Mouse (Mus musculus): ENCODE measurements at regions not wholly inside any gene's neighbourhood (a gene's known extent, or its start where the extent isn't known, plus 50 kb on each side); places are given as distances from the start of the nearest gene placed in this dataset.

DNA sequence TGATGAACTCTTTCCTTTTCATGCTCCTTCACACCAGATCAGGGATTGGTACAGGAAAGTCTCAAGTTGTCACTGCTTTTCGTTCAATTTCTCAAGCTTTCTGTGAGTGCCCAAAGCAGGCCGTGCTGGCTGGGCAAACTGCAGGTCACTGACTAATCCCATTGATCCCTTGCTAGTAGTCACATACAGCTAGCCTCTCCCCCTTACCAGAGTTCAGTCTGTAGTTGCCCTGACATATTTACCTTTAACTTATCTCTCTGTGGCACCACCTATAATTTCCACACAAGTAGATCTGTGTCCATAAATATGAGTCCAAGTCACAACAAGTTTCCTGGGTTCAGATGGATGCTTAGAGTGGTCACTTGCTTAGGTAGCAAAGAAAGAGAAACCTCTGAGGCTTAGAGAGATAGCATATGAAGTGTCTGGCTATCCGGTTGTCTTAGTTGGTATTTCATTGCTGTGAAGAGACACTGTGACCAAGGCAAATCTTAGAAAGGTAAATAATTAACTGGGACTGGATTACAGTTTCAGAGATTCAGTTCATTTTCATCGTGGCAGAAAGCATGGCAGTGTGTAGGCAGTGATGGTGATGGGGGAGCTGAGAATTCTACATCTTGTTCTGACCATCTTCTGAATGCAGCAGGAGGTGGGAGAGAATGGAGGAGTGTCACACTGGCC, 362.8 kb upstream of the Pcsk5 start:
- DNase-seq (ENCODE audit: low spot score in 2 of 2) = no peak

DNA sequence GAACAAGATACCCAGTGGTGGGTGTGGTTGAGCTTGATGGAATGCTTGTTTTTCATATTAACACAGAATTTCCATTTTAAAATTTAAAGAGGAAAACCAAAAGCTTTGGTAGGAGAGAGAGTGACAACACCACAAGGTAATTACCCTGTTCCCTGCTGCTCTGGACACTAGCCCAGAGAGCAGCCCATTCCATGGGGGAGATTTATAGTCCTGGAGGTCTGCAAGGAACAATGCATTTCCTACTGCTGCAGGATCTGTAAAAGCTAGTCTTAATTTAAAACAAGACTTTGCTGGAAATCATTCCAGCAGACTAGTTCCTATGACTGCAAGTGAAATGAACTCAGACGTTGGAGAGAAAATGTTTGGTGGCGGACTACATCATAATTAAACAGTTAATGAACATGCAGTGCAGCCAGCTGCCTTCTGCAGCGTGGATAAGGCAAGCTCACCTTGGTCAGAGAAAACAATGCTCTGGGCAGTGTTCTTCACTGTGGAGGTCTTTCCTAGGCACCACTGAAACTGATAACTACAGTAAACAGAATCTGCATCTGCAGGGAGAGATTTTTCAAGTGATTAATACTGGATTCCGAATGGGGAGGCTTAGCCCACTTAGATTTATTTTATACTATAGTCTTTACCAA, 351.8 kb upstream of the Pcsk5 start:
- DNase-seq (ENCODE audit: low spot score in 2 of 2) = no peak

DNA sequence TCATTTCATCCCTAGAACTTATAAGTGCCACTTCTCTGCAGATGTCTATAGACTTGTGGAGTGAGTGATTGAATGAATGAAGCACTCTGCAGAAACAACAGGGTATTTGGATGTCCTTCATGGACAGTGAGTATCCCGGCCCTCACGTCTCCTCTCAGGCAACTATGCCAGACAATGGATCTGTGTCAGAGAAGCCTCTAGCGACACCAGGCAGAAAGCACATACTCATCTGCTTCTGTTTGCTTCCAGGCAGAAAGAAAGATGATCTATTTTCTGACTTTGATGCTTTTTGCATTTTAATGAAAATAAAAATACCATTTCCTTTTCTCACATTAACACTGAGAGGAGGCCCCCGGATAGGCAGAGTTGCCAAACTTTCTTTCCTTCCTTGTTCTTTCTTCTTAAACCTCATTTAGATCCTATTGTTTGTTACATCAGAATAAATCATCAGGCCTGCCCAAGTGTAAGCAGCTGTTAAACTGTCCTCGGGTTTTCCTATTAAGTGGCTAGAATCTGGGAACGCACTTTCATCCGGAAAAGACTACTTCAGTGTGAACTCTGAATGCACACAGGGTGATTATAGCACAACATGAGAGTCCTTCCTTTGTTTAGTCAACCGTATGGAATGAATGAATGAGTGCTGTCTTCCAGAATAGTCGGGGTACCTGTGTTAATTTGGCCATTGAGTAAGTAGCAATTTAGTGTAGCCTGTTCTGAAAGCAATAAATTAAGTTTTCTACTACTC, 350.9 kb upstream of the Pcsk5 start:
- DNase-seq (ENCODE audit: low spot score in 2 of 2) = peak; percentile 11

DNA sequence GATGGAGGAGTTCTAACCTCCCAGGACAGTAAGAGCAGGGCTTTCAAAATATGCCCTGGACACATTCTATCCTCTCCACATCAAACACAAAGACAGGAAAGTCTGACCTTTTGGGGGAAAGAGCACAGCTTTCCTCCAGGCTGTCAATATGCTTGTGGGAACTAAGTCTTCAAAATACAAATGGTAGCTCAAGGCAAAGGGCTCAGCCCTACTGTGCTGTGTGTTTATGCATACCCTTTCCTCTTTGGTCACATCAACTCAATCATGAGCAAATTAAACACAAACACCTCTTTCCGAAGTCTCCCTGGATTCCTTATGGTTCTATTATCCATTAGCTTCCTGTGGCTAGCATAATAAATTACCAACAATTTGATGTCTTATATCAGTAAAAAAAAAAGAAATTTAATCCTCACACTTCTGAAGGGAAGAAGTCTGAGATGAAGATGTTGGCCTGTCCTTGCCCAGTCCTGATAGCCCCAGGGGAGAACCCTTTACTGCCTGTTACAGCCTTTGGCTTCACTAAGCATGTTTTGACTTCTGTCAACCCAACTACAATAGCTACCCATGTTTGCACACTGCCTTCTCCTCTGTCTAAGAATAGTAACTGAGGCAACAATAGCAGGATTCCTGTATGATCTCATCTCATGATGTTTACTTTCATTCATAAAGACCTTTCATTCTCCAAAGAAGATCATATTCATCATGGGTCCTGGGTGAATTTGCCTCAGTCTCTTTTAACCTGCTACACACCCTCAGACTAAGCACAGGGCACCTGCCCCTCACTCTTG, 348.5 kb upstream of the Pcsk5 start:
- no peak for DNase-seq (ENCODE audit: low spot score in 2 of 2)

DNA sequence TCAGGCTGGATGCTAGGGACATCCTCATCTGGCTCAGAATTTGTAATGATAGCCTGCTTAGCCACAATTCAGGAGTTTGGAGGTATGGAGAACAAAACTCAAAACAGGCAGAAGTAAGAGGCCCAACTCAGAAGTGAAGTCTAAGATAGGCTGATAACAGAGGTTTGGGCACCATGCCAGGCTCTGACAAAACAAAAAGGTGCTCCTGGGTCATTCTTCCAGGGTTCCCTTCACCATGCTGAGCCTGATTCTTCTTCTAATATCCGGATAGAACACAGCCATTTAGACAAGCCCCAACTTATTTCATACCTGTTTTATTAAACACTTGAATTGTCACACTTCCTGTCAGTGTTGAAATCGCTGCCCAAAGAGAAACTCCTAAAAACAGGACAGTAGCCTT, 347.8 kb upstream of the Pcsk5 start:
- no peak for DNase-seq (ENCODE audit: low spot score in 2 of 2)

DNA sequence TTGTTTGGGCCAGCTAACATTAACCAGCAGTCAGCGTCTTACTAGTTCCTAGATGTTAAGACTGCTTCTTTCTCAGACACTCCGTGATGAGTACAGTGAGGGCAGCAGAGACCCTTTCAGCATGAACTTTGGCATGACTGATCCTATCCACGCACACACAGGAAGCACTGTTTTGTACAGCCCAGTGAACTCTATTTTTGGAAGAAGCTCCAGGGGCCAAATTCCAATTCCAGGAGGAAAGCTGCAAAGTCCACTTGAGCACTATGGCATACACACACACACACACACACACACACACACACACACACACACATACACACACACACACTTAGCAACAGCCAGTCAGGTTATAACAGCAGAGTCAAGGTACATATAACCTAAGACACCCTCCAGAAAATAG, 338.8 kb upstream of the Pcsk5 start:
- DNase-seq (ENCODE audit: low spot score in 2 of 2) = no peak

DNA sequence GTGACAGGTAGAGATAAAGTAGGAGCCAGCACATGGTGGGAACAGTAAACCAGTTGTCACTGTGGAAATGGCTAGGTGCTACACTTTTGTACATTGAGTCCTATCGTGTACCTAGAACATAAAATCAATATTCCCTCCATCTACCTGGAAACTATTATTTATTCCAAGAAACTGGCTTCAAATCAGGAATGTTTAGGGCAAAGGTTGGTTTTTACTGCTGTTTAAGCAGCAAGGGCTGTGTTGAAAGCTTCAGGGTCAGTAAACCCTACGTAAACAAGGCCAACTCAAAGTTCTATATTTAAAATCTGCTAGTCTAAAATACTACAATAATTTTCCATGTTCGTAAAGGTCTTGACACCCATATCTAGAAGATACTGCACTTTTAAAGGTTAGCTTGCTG, 309.1 kb upstream of the Pcsk5 start:
- DNase-seq (ENCODE audit: low spot score in 2 of 2) = no peak

DNA sequence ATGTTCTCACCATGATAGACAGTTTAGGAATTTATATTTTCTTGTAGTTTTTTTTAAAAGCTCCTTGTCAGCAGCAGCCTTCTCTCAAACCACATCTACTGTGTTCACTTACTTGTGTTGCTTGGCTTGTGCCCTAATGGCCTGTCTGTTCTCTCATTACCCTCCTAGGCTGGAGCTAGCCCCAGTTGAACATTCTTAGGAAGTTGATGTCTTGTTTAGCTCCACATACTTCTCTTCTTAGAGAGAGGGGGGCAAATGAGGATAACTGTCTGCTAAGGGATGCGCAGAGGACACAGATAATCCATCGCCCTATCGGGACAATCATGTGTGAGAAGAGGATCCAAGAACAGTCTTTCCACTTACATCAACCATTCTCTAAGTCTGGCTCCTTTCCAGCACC, 293.5 kb upstream of the Pcsk5 start:
- no peak for DNase-seq (ENCODE audit: low spot score in 2 of 2)

DNA sequence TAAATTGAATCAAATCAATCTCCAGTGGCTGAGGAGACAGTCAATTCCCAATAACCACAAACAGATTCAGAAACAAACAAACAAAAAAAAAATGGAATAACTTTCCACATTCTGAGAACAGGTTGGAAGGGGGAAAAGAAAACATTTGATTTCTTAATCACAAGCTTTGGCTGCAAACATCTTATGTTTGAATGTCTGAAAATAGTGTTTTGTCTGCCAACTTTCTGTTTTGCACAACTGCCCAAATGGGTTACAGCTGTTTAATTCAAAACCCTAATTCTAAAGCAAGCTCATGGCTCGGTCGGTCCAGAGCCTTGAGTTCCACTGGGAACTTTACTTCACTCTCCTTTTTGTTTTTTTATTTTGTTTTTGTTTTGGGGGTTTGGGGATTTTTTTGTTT, 291.4 kb upstream of the Pcsk5 start:
- DNase-seq (ENCODE audit: low spot score in 2 of 2) = no peak

DNA sequence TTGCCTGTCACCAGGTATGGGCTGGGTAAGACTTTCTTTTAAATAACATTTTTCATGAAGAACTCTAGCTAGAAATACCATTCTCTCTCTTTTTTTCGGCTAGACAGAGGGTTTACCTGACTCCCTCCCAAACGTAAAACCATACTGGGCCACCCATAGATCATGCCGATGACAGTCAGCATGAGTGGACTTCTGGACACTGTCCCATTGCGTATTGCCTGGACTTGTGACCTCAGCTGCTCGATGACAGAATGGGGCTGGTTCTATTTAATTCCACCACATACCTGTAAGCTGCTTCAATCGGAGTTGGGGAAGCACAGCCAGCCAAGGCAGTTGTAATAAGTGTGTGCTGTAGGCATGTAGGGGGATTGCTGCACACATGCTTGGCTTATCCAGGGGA, 268.8 kb upstream of the Pcsk5 start:
- no peak for DNase-seq (ENCODE audit: low spot score in 2 of 2)

DNA sequence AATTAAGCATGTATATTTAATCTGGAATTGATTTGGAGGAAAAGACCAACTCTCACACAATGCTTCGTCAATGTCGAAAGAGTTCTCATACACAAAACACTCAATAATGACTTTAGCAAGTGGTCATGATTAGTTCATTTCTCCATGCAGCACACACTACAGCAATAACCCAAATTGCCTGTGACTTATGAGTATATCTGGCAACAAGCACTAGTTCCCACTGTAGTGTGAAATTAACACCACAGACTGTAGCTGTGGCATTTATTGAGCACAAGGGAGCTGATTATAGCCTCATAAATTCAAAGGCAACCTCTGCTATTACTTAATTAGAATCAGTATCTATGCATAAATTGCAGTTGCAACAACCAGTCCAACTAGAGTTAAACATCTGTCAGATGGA, 267.2 kb upstream of the Pcsk5 start:
- DNase-seq (ENCODE audit: low spot score in 2 of 2) = no peak

DNA sequence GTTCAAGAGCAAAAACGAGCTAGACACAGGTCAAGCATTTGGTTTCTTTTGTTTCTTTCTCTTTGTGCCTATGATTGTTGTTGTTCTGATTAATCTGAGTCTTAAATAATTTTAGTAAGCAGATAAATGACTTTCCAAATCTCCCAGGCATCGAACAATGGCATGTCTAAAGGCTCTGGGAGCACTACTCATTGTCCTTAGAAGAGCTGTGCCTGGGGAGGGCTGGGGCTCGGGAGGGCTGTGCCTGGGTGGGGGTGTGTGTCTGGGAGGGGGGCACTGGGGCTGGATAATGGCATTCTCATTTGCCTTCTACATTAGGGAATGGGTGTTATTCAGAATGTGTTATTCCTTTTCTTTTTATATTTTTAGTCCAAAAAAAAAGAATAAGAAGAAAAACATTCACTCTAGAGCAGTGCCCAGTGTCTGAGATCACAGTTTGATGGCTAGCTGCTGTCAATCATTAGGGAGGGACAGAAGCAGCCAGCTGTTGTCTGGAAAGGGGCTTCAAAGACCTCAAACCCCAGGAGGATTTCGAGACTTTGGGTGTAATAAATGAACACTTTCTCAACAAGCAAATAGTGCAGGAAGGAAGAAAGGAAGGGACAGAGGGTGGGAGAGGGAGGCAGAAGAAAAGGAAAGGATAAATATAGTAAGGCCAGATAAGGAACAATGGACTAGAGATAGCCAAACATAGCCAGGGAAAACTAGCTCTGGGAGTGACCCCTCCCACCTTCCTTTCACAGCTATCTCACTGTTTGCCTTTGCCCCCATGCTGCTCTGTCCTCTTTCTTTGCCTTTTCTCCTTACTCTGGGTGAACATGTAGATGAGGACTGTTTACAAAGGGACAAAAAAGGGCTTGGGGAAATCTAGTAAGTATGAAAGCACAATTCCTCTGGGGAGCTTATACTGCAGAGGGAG, 264.2 kb upstream of the Pcsk5 start:
- DNase-seq (ENCODE audit: low spot score in 2 of 2) = no peak

DNA sequence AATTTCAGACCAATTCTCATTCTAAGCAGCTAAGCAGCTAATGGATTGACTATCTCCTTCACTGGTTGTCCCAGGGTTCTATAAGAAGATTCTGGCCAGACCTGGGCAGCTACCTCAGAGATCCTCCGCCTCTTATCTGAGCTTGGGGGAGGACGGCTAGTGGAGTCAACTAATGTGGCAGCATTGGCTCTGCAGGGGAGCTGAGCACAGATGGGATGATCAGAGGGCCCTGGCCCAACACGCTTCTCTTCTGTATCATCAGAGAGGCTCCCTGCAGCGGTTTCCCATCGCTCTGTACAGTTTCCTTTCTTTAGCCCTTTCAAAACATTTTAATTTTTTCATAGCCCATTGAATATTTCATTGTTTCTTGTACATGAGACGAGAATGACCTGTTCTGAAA, 245.9 kb upstream of the Pcsk5 start:
- DNase-seq (ENCODE audit: low spot score in 2 of 2) = no peak

DNA sequence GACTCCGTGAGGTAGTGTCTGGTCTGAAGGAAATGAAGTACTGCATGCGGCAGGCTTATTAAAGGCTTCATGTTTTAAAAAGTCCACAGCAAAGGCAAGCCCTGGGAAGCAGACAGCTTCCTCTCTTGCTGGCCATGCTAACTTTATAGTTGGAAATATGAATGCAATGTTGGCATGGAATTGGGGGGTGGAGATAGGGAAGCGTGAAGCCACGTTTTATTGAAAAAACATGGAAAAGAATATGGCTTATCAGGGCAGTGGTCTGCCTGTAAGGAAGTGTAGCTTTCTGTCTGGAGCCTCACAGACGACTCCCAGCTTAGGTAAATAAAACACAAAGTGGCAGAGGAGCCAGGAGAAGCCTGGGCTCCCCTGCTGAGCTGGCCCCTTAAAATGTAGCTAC, 231.5 kb upstream of the Pcsk5 start:
- no peak for DNase-seq (ENCODE audit: low spot score in 2 of 2)

DNA sequence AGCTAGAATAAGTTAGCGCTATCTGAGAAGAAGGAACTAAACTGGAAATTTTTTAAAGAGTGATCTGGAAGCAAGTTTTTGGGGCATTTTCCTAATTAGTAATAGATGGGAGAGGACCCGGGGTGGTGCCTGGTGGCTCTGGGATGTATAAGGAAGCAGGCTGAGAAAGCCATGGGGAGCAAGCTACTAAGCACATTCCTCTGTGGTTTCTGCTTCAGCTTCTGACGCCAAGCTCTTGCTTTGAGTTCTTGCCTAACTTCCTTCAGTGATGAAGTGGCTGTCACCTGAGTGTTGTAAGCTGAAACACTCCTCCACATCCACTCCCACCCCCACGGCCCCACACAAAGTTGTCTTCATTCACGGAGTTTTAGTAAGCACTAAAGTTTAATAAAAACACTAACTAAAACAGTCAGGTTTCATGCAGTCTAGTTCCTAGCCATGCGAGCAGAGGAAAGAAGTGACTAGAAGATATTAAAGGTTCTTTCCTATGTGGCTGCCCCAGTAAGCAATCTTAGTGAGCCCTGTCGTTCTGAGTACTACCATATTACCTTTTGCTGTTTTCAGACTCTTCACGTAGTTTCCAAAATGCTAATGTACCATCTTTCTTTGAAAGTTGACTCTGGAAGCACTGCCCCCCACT, 230.5 kb upstream of the Pcsk5 start:
- no peak for DNase-seq (ENCODE audit: low spot score in 2 of 2)

DNA sequence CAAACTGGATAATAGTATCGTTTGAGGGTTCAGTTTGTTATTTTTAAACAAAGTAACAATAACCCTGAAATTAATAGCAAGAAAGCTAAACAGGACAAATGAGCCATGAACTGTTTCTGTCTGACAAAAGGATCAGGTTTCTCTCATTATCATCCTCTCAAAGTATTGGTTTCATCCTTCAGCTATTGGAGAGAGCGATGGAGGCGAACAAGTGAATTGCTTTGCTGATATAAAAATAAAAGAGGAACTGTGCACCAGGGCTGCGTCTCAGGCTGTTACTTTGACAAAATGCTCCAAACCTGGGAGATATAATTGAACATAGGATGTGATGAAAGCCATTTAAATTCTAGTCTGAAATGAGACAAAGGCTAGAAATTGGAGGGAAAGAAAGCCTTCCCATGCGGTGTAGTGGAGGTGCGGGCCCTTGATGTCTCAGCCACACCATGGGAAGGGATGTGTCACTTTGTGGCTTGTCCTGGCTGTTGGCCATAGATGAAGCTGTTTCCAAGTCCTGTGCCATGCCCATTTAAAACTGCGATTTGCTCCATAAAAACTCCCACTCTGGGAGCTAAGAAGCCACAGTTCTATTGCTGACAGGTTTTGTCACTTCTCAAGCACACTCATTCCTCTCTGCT, 219.9 kb upstream of the Pcsk5 start:
- DNase-seq (ENCODE audit: low spot score in 2 of 2) = no peak

DNA sequence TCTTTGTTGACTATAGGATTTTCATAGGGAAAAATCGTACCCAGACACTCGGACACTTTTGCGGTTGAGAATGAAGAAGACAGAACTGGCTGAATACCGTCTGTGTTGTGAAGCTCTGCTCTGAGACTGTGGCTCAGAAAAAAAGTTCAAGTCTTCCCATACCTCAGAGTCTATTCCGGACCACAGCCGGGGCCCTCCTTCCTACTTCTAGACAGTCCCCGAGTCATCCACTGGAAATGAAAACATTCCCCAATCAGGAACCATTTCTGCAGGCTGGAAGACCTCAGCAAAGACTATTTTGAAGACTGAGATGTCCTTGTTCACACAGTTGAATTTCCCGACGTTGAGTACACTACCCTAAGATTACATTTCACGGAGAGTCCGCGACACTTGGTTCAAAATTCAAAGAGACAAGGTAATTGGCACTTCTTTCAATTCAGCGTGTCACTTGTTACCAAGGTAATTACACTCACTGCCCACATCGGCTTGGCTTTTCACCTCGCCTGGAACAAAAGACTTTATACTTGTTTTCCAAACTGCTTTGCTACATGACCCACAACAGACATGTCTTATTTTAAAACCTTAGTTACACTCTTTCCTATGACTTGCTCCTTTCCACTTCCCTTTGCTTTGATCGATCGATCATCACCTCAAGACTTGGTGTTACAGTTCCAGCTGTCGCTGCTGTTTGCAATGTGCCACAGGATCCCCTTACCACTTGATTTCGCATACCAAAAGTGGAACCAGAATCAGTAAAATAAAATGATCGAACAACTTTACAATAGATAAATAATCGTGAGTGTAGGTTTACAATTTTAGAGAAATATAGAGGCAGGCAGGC, 219.2 kb upstream of the Pcsk5 start:
- no peak for DNase-seq (ENCODE audit: low spot score in 2 of 2)

DNA sequence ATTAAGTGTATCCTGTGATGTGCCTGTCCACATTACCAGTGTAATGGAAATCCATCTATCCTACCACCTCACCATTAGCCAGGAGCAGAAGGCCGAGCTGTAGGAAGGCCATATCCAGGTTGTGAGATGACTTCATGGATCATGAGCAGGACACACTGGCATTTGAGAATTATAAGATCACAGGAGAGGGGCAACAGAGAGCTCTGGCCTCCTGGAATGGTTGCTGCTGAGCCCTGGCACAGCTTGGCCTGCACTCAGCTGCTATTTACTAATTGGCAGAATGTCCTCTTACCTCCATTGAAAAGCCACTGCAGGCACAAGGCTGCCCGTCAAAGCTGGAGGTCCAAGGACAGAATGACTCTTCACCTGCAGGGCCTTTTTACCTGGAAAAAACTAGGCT, 212.9 kb upstream of the Pcsk5 start:
- no peak for DNase-seq (ENCODE audit: low spot score in 2 of 2)

DNA sequence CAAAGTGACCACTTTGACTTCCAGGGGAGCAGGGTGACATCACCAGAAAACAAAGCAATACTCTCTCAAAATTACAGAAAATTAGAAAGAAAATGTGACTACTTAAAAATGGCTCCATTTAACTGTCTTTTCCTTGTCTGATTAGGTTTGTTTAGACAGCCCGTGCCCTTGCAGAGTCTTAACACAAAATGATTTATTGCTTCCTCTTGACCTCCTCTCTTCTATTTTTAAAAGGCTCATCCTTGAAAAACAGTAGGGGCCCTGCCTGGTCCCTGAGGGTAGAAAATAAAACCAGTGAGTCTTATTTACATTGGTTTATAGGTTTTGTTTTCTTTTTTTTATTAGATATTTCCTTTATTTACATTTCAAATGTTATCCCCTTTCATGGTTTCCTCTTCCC, 196.8 kb upstream of the Pcsk5 start:
- DNase-seq (ENCODE audit: low spot score in 2 of 2) = no peak
